ENCODE assay signal across 13 mouse cellular contexts in the genomic region with DNA sequence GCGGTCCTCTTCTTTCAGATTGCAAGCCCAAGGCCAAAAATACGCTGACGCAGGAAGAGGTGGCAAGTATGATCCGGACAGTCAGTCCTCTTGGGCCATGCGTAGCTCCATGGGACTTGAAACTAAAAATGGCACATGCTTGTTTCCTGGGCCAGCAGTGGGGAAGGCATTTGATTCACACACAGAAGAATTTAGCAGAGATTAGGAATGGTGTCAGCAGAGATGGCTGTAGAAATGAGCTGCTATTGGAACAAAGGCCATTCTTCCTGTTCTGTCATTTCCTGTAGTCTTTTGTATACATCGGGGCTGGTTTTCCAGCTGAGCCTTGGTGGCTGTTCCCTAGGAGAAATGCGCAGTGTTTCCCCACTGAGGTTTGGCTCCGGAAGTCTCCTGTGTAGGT. TPM values are rescaled to one million over a fixed set of nuclear protein-coding genes. Genes with fewer than 3 reads are reported as not detected.
DNase-seq lines count a peak whose midpoint lies in the region; ATAC-seq lines count a peak whose summit lies in the region.
"Had no signal": no experiment of that assay in that cellular context is flagged by ENCODE, and none has a peak within 500 bp of the region (broad histone marks: within the 10 kb centered on the region; RNA-seq: fewer than 3 reads in every experiment).

No protein-coding gene starts in this region.

- ATAC-seq in forebrain, embryonic 16.5 days = no peak
- no peak for ATAC-seq in intestine, embryonic 14.5 days (replicated peaks; ENCODE audit: low FRiP score, low TSS enrichment, low read depth)
- no peak for ATAC-seq in intestine, embryonic 16.5 days
- ATAC-seq in neural tube, embryonic 15.5 days (ENCODE audit: low FRiP score) = no peak

- H3K4me3 ChIP-seq in forebrain, embryonic 16.5 days (replicated peaks; ENCODE audit: low read length) = no peak overlapping the region
- no peak overlapping the region for H3K4me3 ChIP-seq in forebrain, embryonic 10.5 days
- no peak overlapping the region for H3K4me3 ChIP-seq in intestine, embryonic 14.5 days (ENCODE audit: low read depth, low read length)
- H3K4me3 ChIP-seq in intestine, embryonic 16.5 days (ENCODE audit: low read length) = no peak overlapping the region
- H3K4me3 ChIP-seq in neural tube, embryonic 15.5 days (replicated peaks) = no peak overlapping the region

- H3K27me3 ChIP-seq in forebrain, embryonic 16.5 days (replicated peaks; ENCODE audit: control insufficient read depth, insufficient read depth, low read length) = no peaks in the 10 kb centered on the region
- no peaks in the 10 kb centered on the region for H3K27me3 ChIP-seq in forebrain, embryonic 10.5 days (ENCODE audit: poor library complexity, severe bottlenecking)
- H3K27me3 ChIP-seq in intestine, embryonic 14.5 days (replicated peaks; ENCODE audit: control insufficient read depth, insufficient read depth, low read length) = no peaks in the 10 kb centered on the region
- no peaks in the 10 kb centered on the region for H3K27me3 ChIP-seq in intestine, embryonic 16.5 days (replicated peaks; ENCODE audit: control insufficient read depth, insufficient read depth, low read length)
- H3K27me3 ChIP-seq in neural tube, embryonic 15.5 days (replicated peaks) = no peaks in the 10 kb centered on the region

- H3K4me2 ChIP-seq in forebrain, embryonic 16.5 days (ENCODE audit: low read length) = no peak overlapping the region
- no peak overlapping the region for H3K4me2 ChIP-seq in intestine, embryonic 14.5 days (ENCODE audit: low read length)
- no peak overlapping the region for H3K4me2 ChIP-seq in intestine, embryonic 16.5 days (ENCODE audit: low read depth, low read length)
- H3K4me2 ChIP-seq in neural tube, embryonic 15.5 days = no peak overlapping the region

- 82% methylated on average over 8 of the region's 8 CpGs for WGBS in forebrain, embryonic 16.5 days
- WGBS in forebrain, embryonic 10.5 days = 92% methylated on average over 8 of the region's 8 CpGs
- WGBS in intestine, embryonic 14.5 days = 92% methylated on average over 8 of the region's 8 CpGs
- WGBS in intestine, embryonic 16.5 days = 85% methylated on average over 8 of the region's 8 CpGs
- WGBS in neural tube, embryonic 15.5 days = 83% methylated on average over 8 of the region's 8 CpGs

- no peaks in the 10 kb centered on the region for H3K4me1 ChIP-seq in forebrain, embryonic 16.5 days (replicated peaks; ENCODE audit: control insufficient read depth, insufficient read depth, low read length)
- no peaks in the 10 kb centered on the region for H3K4me1 ChIP-seq in forebrain, embryonic 10.5 days
- no peaks in the 10 kb centered on the region for H3K4me1 ChIP-seq in intestine, embryonic 14.5 days (replicated peaks; ENCODE audit: control insufficient read depth, insufficient read depth, low read length)
- no peaks in the 10 kb centered on the region for H3K4me1 ChIP-seq in intestine, embryonic 16.5 days (ENCODE audit: control insufficient read depth, insufficient read depth, low read length)
- H3K4me1 ChIP-seq in neural tube, embryonic 15.5 days = no peaks in the 10 kb centered on the region

- DNase-seq in forebrain, embryonic 10.5 days (ENCODE audit: extremely low spot score, low spot score) = no peak
- no peak for DNase-seq in intestine, embryonic 14.5 days (ENCODE audit: low spot score)
- peak; percentile 10 for DNase-seq in right cerebral cortex, adult 18-20 months
- no peak for DNase-seq in right cerebral cortex, postnatal 36 days (ENCODE audit: low spot score in 2 of 2)
- DNase-seq in thymus, postnatal 4 days = no peak
- DNase-seq: adrenal gland, postnatal 25 days; kidney, adult 11 months; kidney, postnatal 14 days; layer of hippocampus, adult 9-11 months; lung, postnatal 36 days had no signal

- H3K9me3 ChIP-seq in forebrain, embryonic 16.5 days (ENCODE audit: control insufficient read depth, low read length) = no peaks in the 10 kb centered on the region
- no peaks in the 10 kb centered on the region for H3K9me3 ChIP-seq in forebrain, embryonic 10.5 days
- no peaks in the 10 kb centered on the region for H3K9me3 ChIP-seq in intestine, embryonic 14.5 days (ENCODE audit: control insufficient read depth, low read length)
- no peaks in the 10 kb centered on the region for H3K9me3 ChIP-seq in intestine, embryonic 16.5 days (ENCODE audit: control insufficient read depth, low read length)
- no peaks in the 10 kb centered on the region for H3K9me3 ChIP-seq in neural tube, embryonic 15.5 days (replicated peaks)

- no peak overlapping the region for H3K9ac ChIP-seq in forebrain, embryonic 16.5 days (replicated peaks; ENCODE audit: low read depth, low read length)
- H3K9ac ChIP-seq in intestine, embryonic 14.5 days (ENCODE audit: low read length) = no peak overlapping the region
- H3K9ac ChIP-seq in intestine, embryonic 16.5 days (ENCODE audit: low read depth, low read length) = no peak overlapping the region
- no peak overlapping the region for H3K9ac ChIP-seq in neural tube, embryonic 15.5 days (replicated peaks)

- H3K27ac ChIP-seq in forebrain, embryonic 16.5 days (ENCODE audit: low read length) = 0 out of 2 replicates have a peak overlapping the region, but pooled peaks have one; percentile 7
- H3K27ac ChIP-seq in forebrain, embryonic 10.5 days = no peak overlapping the region
- peak overlapping the region; percentile 27; the same call in 1 of the 2 replicates for H3K27ac ChIP-seq in intestine, embryonic 14.5 days (ENCODE audit: low read depth)
- no peak overlapping the region for H3K27ac ChIP-seq in intestine, embryonic 16.5 days (ENCODE audit: low read length)
- peak overlapping the region; percentile 64; the same call in 1 of the 2 replicates for H3K27ac ChIP-seq in neural tube, embryonic 15.5 days (replicated peaks)

- H3K36me3 ChIP-seq in forebrain, embryonic 16.5 days (ENCODE audit: control insufficient read depth, insufficient read depth) = no peaks in the 10 kb centered on the region; the same call in 1 of the 2 replicates
- H3K36me3 ChIP-seq in forebrain, embryonic 10.5 days (replicated peaks) = peaks cover 28% of the 10 kb centered on the region
- peaks cover 22% of the 10 kb centered on the region; the same call in 1 of the 2 replicates for H3K36me3 ChIP-seq in intestine, embryonic 14.5 days (ENCODE audit: control insufficient read depth, insufficient read depth, low read length)
- no peaks in the 10 kb centered on the region for H3K36me3 ChIP-seq in intestine, embryonic 16.5 days (ENCODE audit: control insufficient read depth, insufficient read depth, low read length)
- no peaks in the 10 kb centered on the region for H3K36me3 ChIP-seq in neural tube, embryonic 15.5 days

RNA-seq across cellular contexts. Expression of a gene that starts 57.4 kb away (rescaled TPM):
- 23.8 and 29.2 TPM in 2 replicates for polyA plus RNA-seq in forebrain, embryonic 16.5 days (2015; fragmentation: Nextera tagmentation; extraction: Ambion mirVana)
- 49.1 and 52.2 TPM in 2 replicates for polyA plus RNA-seq in forebrain, embryonic 10.5 days (2016; fragmentation: Nextera tagmentation; extraction: Ambion mirVana)
- 41.0 and 47.8 TPM in 2 replicates for polyA plus RNA-seq in intestine, embryonic 14.5 days (2014; fragmentation: Nextera tagmentation; extraction: Ambion mirVana)
- 31.7 and 34.0 TPM in 2 replicates for polyA plus RNA-seq in intestine, embryonic 16.5 days (2015; fragmentation: Nextera tagmentation; extraction: Ambion mirVana)
- polyA plus RNA-seq in neural tube, embryonic 15.5 days (2015; fragmentation: Nextera tagmentation; extraction: Ambion mirVana) = 15.1 and 27.7 TPM in 2 replicates

Comparison
In these comparisons a context has a peak if more than half of its experiments do, and no peak if none do; other contexts are left out.
1. H3K27ac ChIP-seq: peak in forebrain, embryonic 16.5 days (single experiment), intestine, embryonic 14.5 days (single experiment) and neural tube, embryonic 15.5 days (single experiment); none in forebrain, embryonic 10.5 days (single experiment) and intestine, embryonic 16.5 days (single experiment).